In genomic region chr14:58917228-58917627, GRCm38 (mm10) we compare ENCODE assay signal across 10 mouse cellular contexts.
"Had no signal": no experiment of that assay in that cellular context is flagged by ENCODE, and none has a peak within 500 bp of the region (broad histone marks: within the 10 kb centered on the region; RNA-seq: fewer than 3 reads in every experiment).

No protein-coding gene starts in this region.

- DNase-seq: liver, postnatal 0 days; lung, adult 2 months; lung, postnatal 14 days; lung, postnatal 36 days; right cerebral cortex, adult 18-20 months; right cerebral cortex, postnatal 25 days; right cerebral cortex, postnatal 4 days; spleen, adult 18-20 months had no signal

- ATAC-seq: liver, postnatal 0 days; lung, postnatal 0 days; midbrain, embryonic 16.5 days had no signal
